Mouse (Mus musculus) Muller cell, postnatal 12 days (primary cell): Measurements from ENCODE around the gene Ttll3.
A peak's percentile ranks its signal among the peaks of the same experiment; 100 is the strongest.

ENCODE experiments used
- DNase-seq: peaks from one replicate; pipeline ENCODE4 v3.0.0-alpha.2; 2015; ENCODE audit errors: inconsistent ontology term

The Ttll3 gene

GRCm38 (mm10) chr6:113377496-113378385, 11.3 kb upstream of the Ttll3 start, which contains the start of the genes Tada3 and Arpc4:
TSS of gene Tada3 (minus strand) at chr6:113377883.
TSS of gene Arpc4 (plus strand) at chr6:113378115.
- peak; percentile 98 for DNase-seq

GRCm38 (mm10) chr6:113379246-113379645, 9.8 kb upstream of the Ttll3 start:
- no peak for DNase-seq

GRCm38 (mm10) chr6:113380480-113380879, 8.6 kb upstream of the Ttll3 start:
- DNase-seq: no peak

GRCm38 (mm10) chr6:113384351-113384927, 4.6 kb upstream of the Ttll3 start:
- DNase-seq: no peak

GRCm38 (mm10) chr6:113385160-113385714, 3.8 kb upstream of the Ttll3 start:
- no peak for DNase-seq

GRCm38 (mm10) chr6:113386025-113386424, 3.0 kb upstream of the Ttll3 start:
- no peak for DNase-seq

GRCm38 (mm10) chr6:113390715-113391114, 1.7 kb downstream of the Ttll3 start:
- no peak for DNase-seq

GRCm38 (mm10) chr6:113392015-113392386, 2.9 kb downstream of the Ttll3 start:
- DNase-seq: no peak

GRCm38 (mm10) chr6:113392387-113393071, 3.5 kb downstream of the Ttll3 start:
- DNase-seq: peak; percentile 72

GRCm38 (mm10) chr6:113393951-113394350, 4.9 kb downstream of the Ttll3 start:
- DNase-seq: no peak

- DNase-seq: no peak
These were observed 5.8 kb downstream of the Ttll3 start for GRCm38 (mm10) chr6:113394811-113395210.

GRCm38 (mm10) chr6:113395501-113395900, 6.4 kb downstream of the Ttll3 start:
- DNase-seq: no peak

GRCm38 (mm10) chr6:113396270-113397030, 7.4 kb downstream of the Ttll3 start:
- DNase-seq: no peak

GRCm38 (mm10) chr6:113402094-113402493, 13.0 kb downstream of the Ttll3 start:
- DNase-seq: no peak

- no peak for DNase-seq
These were observed 15.8 kb downstream of the Ttll3 start for GRCm38 (mm10) chr6:113404649-113405448.

- no peak for DNase-seq
These were observed 16.4 kb downstream of the Ttll3 start for GRCm38 (mm10) chr6:113405483-113405882.

- DNase-seq: no peak
These were observed 17.6 kb downstream of the Ttll3 start for GRCm38 (mm10) chr6:113406683-113407082.

- no peak for DNase-seq
These were observed 20.9 kb downstream of the Ttll3 start for GRCm38 (mm10) chr6:113410001-113410400.

- no peak for DNase-seq
These were observed 27.4 kb downstream of the Ttll3 start for GRCm38 (mm10) chr6:113416416-113416815.

- DNase-seq: no peak
These were observed 29.6 kb downstream of the Ttll3 start for GRCm38 (mm10) chr6:113418441-113419198.
